Mouse (Mus musculus) heart, embryonic 15.5 days (tissue): ENCODE measurements around the gene Pten. TPM values are rescaled to one million over a fixed set of nuclear protein-coding genes. Genes with fewer than 3 reads are reported as not detected.

Experiments used
- ATAC-seq: fragments of 200-750 bp; cut with Nextera tagmentation; replicated peaks from 2 replicates; pipeline ENCODE4 v1.8.0; 2017; ENCODE audit warnings: low read depth, moderate TSS enrichment; ENCODE audit not compliant: insufficient number of reproducible peaks, insufficient read depth, low FRiP score
- H3K27ac ChIP-seq: fragments of 300-500 bp; sonication (generic); 2 replicates; pipeline ENCODE4 v1.5.1; 2015; ENCODE audit warnings: mild to moderate bottlenecking, inconsistent platforms
- H3K27me3 ChIP-seq: fragments of 300-500 bp; sonication (generic); 2 replicates; pipeline ENCODE4 v1.6.1; 2015; ENCODE audit warnings: inconsistent platforms
- H3K36me3 ChIP-seq: fragments of 300-500 bp; sonication (generic); 2 replicates; pipeline ENCODE4 v1.6.1; 2015; ENCODE audit warnings: mild to moderate bottlenecking, inconsistent platforms
- H3K4me1 ChIP-seq: fragments of 300-500 bp; sonication (generic); replicated peaks from 2 replicates; pipeline ENCODE4 v1.6.1; 2015; ENCODE audit warnings: inconsistent platforms
- H3K4me2 ChIP-seq: fragments of 300-500 bp; sonication (generic); 2 replicates; pipeline ENCODE4 v1.6.1; 2015; ENCODE audit warnings: inconsistent platforms, mild to moderate bottlenecking, moderate library complexity
- H3K4me3 ChIP-seq: fragments of 300-500 bp; sonication (generic); 2 replicates; pipeline ENCODE4 v1.5.1; 2015; ENCODE audit warnings: mild to moderate bottlenecking, inconsistent platforms
- H3K9ac ChIP-seq: fragments of 300-500 bp; sonication (generic); 2 replicates; pipeline ENCODE4 v1.6.1; 2015; ENCODE audit warnings: mild to moderate bottlenecking, inconsistent platforms
- H3K9me3 ChIP-seq: fragments of 300-500 bp; sonication (generic); replicated peaks from 2 replicates; pipeline ENCODE4 v1.6.1; 2016; ENCODE audit warnings: inconsistent platforms
- WGBS: fragments of 180-500 bp; shearing (Covaris S2); methylation state at CpG from one replicate; pipeline ENCODE4 v1.1.7; 2015; ENCODE audit warnings: mixed read lengths; 5-methylcytosine and 5-hydroxymethylcytosine counted together
- polyA plus RNA-seq: library from polyadenylated mRNA; unstranded; fragments of >200 nt; fragmentation: Nextera tagmentation; extraction: Ambion mirVana; gene quantifications from 2 replicates; pipeline ENCODE4 v1.2.1, GENCODE M21; 2015

Gene Pten
- polyA plus RNA-seq, 1 experiment from 2014 or later: 4.9 TPM

DNA sequence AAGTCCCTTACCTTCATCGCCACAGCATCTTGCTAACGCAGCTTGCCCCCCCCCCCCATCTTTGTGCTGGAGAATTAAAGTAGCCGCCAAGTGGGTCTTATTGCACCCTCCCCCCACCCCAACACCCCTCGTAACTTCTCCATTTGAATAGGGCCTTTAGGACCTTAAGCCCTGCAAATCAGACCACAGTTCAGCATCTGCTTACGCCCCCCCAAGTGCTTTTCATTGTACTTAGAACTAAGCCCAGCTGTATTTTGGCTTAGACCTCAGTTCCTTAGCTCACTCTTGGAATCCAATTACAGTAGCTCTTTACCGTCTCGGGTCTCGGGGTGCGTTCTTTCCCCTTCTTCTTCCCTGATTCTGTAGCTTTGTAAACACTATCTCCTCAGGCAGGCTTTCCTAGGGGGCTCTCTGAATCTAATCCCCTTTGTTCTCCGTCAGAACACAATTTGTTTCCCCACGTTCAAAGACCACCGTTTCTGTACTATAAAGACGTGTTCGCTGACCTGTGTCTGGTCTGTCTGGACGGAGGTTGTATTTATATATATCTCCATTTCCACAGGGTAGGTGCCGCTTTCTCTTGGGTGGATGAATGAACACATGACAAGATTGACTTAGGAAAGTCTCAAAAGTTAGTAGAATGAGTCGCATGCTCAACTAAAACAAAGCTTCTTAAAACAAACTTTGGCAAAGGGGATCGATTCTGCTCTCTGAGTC is 110.0 kb downstream of the Pten start:
- H3K4me1 ChIP-seq: 0 out of 2 replicates have a peak, but pooled peaks cover 2% of the 10 kb centered on the region
- H3K9ac ChIP-seq: no peak overlapping the region
- peak overlapping the region; percentile 19; the same call in 1 of the 2 replicates for H3K4me3 ChIP-seq
- WGBS: 10% methylated on average over 18 of the region's 18 CpGs
- H3K27me3 ChIP-seq: no peaks in the 10 kb centered on the region
- no peaks in the 10 kb centered on the region for H3K36me3 ChIP-seq
- no peak for ATAC-seq
- no peaks in the 10 kb centered on the region for H3K9me3 ChIP-seq
- H3K4me2 ChIP-seq: peak overlapping the region; percentile 55
- H3K27ac ChIP-seq: no peak overlapping the region

DNA sequence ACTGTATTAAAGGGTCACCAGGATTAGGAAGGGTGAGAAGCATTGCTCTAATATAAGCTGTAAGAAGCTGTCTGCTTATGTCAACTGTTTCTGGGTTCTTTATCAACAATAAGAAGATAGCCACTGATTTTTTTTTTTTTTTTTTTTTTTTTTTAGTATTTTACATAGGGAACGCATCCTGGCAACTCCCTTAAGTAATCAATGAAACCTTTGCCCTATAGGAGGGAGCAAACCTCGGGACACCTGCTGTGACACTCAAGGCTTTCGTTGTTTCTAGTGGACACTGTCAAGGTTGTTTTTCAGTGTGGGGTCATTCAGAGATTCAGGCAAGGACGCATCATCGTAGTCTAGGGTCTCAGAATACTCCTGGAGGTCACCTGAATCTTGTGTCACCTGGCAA is 111.3 kb downstream of the Pten start:
- H3K9me3 ChIP-seq: no peaks in the 10 kb centered on the region
- no peaks in the 10 kb centered on the region for H3K27me3 ChIP-seq
- H3K27ac ChIP-seq: no peak overlapping the region
- no peak overlapping the region for H3K9ac ChIP-seq
- no peak for ATAC-seq
- H3K4me2 ChIP-seq: no peak overlapping the region
- H3K36me3 ChIP-seq: no peaks in the 10 kb centered on the region
- 0 out of 2 replicates have a peak, but pooled peaks cover 2% of the 10 kb centered on the region for H3K4me1 ChIP-seq
- 68% methylated on average over 5 of the region's 5 CpGs for WGBS
- no peak overlapping the region for H3K4me3 ChIP-seq

DNA sequence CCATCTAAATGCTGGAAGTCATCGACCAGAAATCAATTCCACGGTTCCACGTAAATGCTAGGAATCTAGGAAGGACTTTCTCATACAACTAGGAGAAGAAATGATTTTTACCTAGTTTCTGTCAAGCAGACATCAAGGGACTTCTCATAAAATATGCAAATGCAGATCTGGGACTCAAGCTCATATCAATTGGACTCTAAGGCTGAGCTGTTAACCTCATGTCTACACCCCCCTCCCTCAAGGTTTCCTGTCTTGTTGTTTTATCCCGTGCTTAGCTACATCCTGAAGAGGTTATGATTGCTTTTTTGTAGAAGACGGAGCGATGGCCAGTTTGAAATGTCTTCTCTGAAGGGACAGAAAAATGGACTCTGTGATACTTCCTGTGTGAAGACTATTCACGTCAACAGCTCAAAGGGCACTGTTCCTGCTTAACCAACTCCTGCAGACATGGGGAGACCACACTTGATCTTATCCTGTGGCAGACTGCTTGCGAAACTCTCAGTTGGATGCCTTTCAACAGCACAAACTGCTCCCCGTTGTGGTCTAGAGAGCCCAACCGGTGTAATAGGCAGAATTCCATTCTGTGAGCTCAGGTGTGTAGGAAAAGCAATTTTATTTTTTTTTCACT is 111.9 kb downstream of the Pten start:
- Histone ChIP-seq H3K4me1 (0 out of 2 replicates have a peak, but pooled peaks cover 2% of the 10 kb centered on the region), H3K4me2 (no peak overlapping the region), H3K9me3 (no peaks in the 10 kb centered on the region), H3K4me3 (no peak overlapping the region), H3K36me3 (no peaks in the 10 kb centered on the region), H3K27ac (no peak overlapping the region), H3K9ac (no peak overlapping the region), H3K27me3 (no peaks in the 10 kb centered on the region)
- 0 out of 2 replicates have a peak, but pooled peaks have one; percentile 27 for ATAC-seq
- WGBS: 27% methylated on average over 10 of the region's 10 CpGs

DNA sequence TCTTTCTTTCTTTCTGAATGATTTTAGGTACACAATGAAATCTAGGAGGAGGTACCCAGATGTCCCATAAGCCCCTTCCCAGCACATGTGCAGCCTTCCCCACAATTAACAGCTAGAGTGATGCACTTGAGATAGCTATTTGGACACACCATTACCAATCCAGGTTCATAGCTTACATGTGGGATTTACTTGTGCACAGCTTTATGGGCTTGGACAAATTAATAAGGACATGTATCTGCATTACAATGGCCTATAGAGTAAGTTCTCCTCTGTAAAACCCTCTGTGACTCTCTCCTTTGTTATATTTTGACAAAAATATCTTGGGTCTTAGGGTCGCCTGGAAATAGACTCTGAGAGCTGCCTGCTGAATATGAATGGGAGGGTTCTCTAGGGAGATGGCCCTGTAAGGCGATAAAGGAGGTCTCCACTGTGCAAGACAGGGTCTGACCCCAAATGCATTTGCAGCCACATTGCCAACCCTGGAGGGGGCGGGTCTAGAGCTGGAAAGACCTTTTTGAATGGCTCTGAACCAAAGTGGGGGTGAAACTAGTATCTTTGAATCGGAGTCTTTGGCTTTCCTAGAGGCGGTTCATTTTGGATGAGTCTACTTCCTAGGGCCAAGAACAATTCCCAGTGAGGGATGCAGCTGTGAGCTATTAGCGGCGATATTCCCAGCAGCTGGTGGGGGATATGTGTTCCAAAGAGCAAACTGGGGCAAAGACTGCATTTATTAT is 116.8 kb downstream of the Pten start:
- Histone ChIP-seq H3K9ac (no peak overlapping the region), H3K36me3 (no peaks in the 10 kb centered on the region), H3K27ac (no peak overlapping the region), H3K27me3 (no peaks in the 10 kb centered on the region), H3K4me1 (0 out of 2 replicates have a peak, but pooled peaks cover 2% of the 10 kb centered on the region), H3K4me3 (no peak overlapping the region), H3K9me3 (no peaks in the 10 kb centered on the region), H3K4me2 (no peak overlapping the region)
- 65% methylated on average over 7 of the region's 7 CpGs for WGBS
- ATAC-seq: no peak

Other genes with a start within 250 kb of the Pten start
- gene Papss2, start 161.7 kb upstream of the Pten start, polyA plus RNA-seq: 6.7 and 7.8 TPM in 2 replicates
- 54.7 and 56.9 TPM in 2 replicates for gene Atad1, start 17.7 kb upstream of the Pten start, polyA plus RNA-seq